Mouse (Mus musculus) erythroblast, embryonic 14.5 days (primary cell): Measurements from ENCODE around the gene Zfp978.
"Not testable (repeated sequence)": the region's sequence is repeated elsewhere in the genome, so short reads cannot be mapped to it uniquely, and the experiment has no call there.

Experiments used
- GATA1 ChIP-seq: IDR thresholded peaks from 2 replicates; pipeline ENCODE4 v1.6.1; 2012; ENCODE audit warnings: low read length, inconsistent platforms, mixed read lengths
- TAL1 ChIP-seq: IDR thresholded peaks from 3 replicates; pipeline ENCODE4 v1.6.1; 2012; ENCODE audit warnings: low read length, inconsistent platforms, mixed read lengths

DNA sequence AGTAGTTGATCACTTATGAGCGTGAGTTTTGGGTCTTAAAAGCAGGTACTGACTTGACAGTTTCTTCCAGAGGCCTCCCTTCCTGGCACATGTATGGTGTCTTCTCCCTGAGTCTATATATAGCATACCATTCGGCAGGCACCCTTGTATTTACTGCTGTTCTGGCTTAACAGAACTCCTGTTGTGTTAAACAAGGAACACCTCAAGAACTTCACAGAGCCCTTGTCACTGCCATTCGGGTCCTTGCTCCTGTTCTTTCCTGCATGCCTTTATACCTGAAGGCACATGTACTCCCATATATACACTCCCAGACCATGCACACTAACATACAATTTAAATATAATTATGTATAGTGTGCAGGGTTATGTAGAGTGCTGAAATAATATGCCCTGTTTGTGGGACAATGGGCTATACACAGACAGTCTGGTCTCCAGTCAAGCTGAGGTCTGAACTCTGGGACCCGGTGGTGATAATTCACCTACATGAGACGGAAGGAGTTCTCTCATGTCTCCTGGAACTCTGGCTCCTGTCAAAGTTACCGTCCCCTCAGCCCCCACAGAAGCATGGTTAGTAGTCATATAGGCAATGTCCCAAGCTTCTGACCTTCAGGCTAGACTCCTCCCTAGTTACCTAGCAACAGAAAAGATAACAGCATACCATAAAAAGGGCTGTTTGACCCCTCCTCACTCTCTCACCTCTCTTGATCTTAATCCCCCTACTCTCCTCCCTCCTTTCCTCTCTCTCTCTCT lies 37.0 kb downstream of the Zfp978 start:
- TF ChIP-seq GATA1, TAL1: not testable (repeated sequence)
